Mouse (Mus musculus): ENCODE results near the gene Lgals7. TPM values are rescaled to one million over a fixed set of nuclear protein-coding genes. Genes with fewer than 3 reads are reported as not detected.

The Lgals7 gene
- polyA plus RNA-seq, 1 experiment from 2014 or later = 0.85 TPM

Other genes with a start within 250 kb of the Lgals7 start
- gene Acp7, start 232.5 kb upstream of the Lgals7 start, polyA plus RNA-seq (2016; fragmentation: Nextera tagmentation; extraction: Ambion mirVana) = not detected in 2 replicates
- gene Fbxo27, start 171.0 kb upstream of the Lgals7 start, polyA plus RNA-seq (2016; fragmentation: Nextera tagmentation; extraction: Ambion mirVana) = 4.9 and 5.8 TPM in 2 replicates
- gene Fbxo17, start 147.0 kb upstream of the Lgals7 start, polyA plus RNA-seq (2016; fragmentation: Nextera tagmentation; extraction: Ambion mirVana) = 9.0 and 9.5 TPM in 2 replicates
- 139 and 147 TPM in 2 replicates for gene Mrps12, start 122.0 kb upstream of the Lgals7 start, polyA plus RNA-seq (2016; fragmentation: Nextera tagmentation; extraction: Ambion mirVana)
- 39.9 and 41.8 TPM in 2 replicates for gene Sars2, start 121.9 kb upstream of the Lgals7 start, polyA plus RNA-seq (2016; fragmentation: Nextera tagmentation; extraction: Ambion mirVana)
- gene Ccer2, start 107.7 kb upstream of the Lgals7 start, polyA plus RNA-seq (2016; fragmentation: Nextera tagmentation; extraction: Ambion mirVana) = 0.20 TPM in 1 of 2 replicates, not detected in the other
- gene Sirt2, start 97.1 kb upstream of the Lgals7 start, polyA plus RNA-seq (2016; fragmentation: Nextera tagmentation; extraction: Ambion mirVana) = 62.7 and 71.6 TPM in 2 replicates
- gene Nfkbib, start 96.3 kb upstream of the Lgals7 start, polyA plus RNA-seq (2016; fragmentation: Nextera tagmentation; extraction: Ambion mirVana) = 57.6 and 62.3 TPM in 2 replicates
- gene Rinl, start 74.9 kb upstream of the Lgals7 start, polyA plus RNA-seq (2016; fragmentation: Nextera tagmentation; extraction: Ambion mirVana) = 3.5 and 4.0 TPM in 2 replicates
- 279 and 293 TPM in 2 replicates for gene Hnrnpl, start 55.3 kb upstream of the Lgals7 start, polyA plus RNA-seq (2016; fragmentation: Nextera tagmentation; extraction: Ambion mirVana)
- gene Ech1, start 38.6 kb upstream of the Lgals7 start, polyA plus RNA-seq (2016; fragmentation: Nextera tagmentation; extraction: Ambion mirVana) = 85.1 and 94.5 TPM in 2 replicates
- gene Lgals4, start 30.0 kb upstream of the Lgals7 start, polyA plus RNA-seq (2016; fragmentation: Nextera tagmentation; extraction: Ambion mirVana) = 3.1 and 3.7 TPM in 2 replicates
- 0.15 and 0.31 TPM in 2 replicates for gene Capn12, start 17.6 kb downstream of the Lgals7 start, polyA plus RNA-seq (2016; fragmentation: Nextera tagmentation; extraction: Ambion mirVana)
- 236 and 239 TPM in 2 replicates for gene Actn4, start 98.5 kb downstream of the Lgals7 start, polyA plus RNA-seq (2016; fragmentation: Nextera tagmentation; extraction: Ambion mirVana)
- 402 and 429 TPM in 2 replicates for gene Eif3k, start 118.0 kb downstream of the Lgals7 start, polyA plus RNA-seq (2016; fragmentation: Nextera tagmentation; extraction: Ambion mirVana)
- gene Map4k1, start 118.2 kb downstream of the Lgals7 start, polyA plus RNA-seq (2016; fragmentation: Nextera tagmentation; extraction: Ambion mirVana) = 7.9 and 11.4 TPM in 2 replicates